Mouse (Mus musculus) liver, embryonic 12.5 days (tissue): ENCODE data around the gene Atp11a. TPM values are rescaled to one million over a fixed set of nuclear protein-coding genes. Genes with fewer than 3 reads are reported as not detected.

Source experiments
- ATAC-seq: fragments of 200-750 bp; cut with Nextera tagmentation; 2 replicates; pipeline ENCODE4 v1.8.0; 2017; ENCODE audit warnings: moderate number of reproducible peaks, mild to moderate bottlenecking, moderate library complexity
- H3K27ac ChIP-seq: fragments of 300-500 bp; sonication (generic); 2 replicates; pipeline ENCODE4 v1.5.1; 2016; ENCODE audit warnings: mild to moderate bottlenecking
- H3K27me3 ChIP-seq: fragments of 300-500 bp; sonication (generic); replicated peaks from 2 replicates; pipeline ENCODE4 v1.6.1; 2016; ENCODE audit warnings: mild to moderate bottlenecking, moderate library complexity
- H3K36me3 ChIP-seq: fragments of 300-500 bp; sonication (generic); 2 replicates; pipeline ENCODE4 v1.6.1; 2016; ENCODE audit warnings: mild to moderate bottlenecking, moderate library complexity
- H3K4me1 ChIP-seq: fragments of 300-500 bp; sonication (generic); 2 replicates; pipeline ENCODE4 v1.6.1; 2016
- H3K4me2 ChIP-seq: fragments of 300-500 bp; sonication (generic); 2 replicates; pipeline ENCODE4 v1.6.1; 2016; ENCODE audit warnings: mild to moderate bottlenecking, moderate library complexity
- H3K4me3 ChIP-seq: fragments of 300-500 bp; sonication (generic); 2 replicates; pipeline ENCODE4 v1.5.1; 2016; ENCODE audit warnings: mild to moderate bottlenecking, moderate library complexity
- H3K9ac ChIP-seq: fragments of 300-500 bp; sonication (generic); 2 replicates; pipeline ENCODE4 v1.6.1; 2016; ENCODE audit warnings: mild to moderate bottlenecking, moderate library complexity
- H3K9me3 ChIP-seq: fragments of 300-500 bp; sonication (generic); replicated peaks from 2 replicates; pipeline ENCODE4 v1.6.1; 2016; ENCODE audit warnings: mild to moderate bottlenecking, moderate library complexity
- WGBS: fragments of 180-500 bp; shearing (Covaris S2); methylation state at CpG from one replicate; pipeline ENCODE4 v1.1.7; 2016; ENCODE audit not compliant: insufficient replicate concordance; 5-methylcytosine and 5-hydroxymethylcytosine counted together
- polyA plus RNA-seq: library from polyadenylated mRNA; unstranded; fragments of >200 nt; fragmentation: Nextera tagmentation; extraction: Ambion mirVana; gene quantifications from 2 replicates; pipeline ENCODE4 v1.2.1, GENCODE M21; 2016

Atp11a gene
- polyA plus RNA-seq, 1 experiment from 2014 or later: 2.2 TPM

DNA sequence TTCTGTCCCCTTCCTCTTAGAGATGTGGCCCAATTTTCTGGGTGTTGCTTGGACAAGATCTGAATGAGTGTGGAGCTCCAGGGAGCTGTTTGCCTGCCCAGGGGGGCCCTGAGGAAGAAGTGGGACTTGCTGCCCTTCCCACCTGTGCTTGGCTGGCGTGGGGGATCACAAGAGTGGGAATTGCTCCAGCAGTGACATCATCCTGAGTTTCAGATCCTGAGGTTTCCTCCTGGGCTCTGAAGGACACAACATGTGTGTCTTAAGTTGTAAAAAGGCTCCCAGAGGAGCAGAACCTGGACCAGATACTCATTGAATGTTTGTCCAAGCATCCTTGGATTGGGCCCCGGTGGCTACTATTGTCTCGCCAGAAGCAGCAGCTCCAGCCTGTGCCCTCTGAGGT, 160.2 kb downstream of the Atp11a start:
- no peak overlapping the region for H3K27ac ChIP-seq
- no peak overlapping the region for H3K4me3 ChIP-seq
- H3K9me3 ChIP-seq: no peaks in the 10 kb centered on the region
- 55% methylated on average over 3 of the region's 3 CpGs for WGBS
- H3K27me3 ChIP-seq: peaks cover 44% of the 10 kb centered on the region
- ATAC-seq: no peak
- H3K9ac ChIP-seq: no peak overlapping the region
- no peaks in the 10 kb centered on the region for H3K36me3 ChIP-seq
- H3K4me2 ChIP-seq: no peak overlapping the region
- H3K4me1 ChIP-seq: no peaks in the 10 kb centered on the region

GRCm38 (mm10) chr8:12917831-12918230, 161.0 kb downstream of the Atp11a start:
- Histone ChIP-seq H3K4me3 (no peak overlapping the region), H3K9me3 (no peaks in the 10 kb centered on the region), H3K9ac (no peak overlapping the region), H3K27ac (no peak overlapping the region), H3K4me1 (no peaks in the 10 kb centered on the region), H3K36me3 (no peaks in the 10 kb centered on the region), H3K27me3 (peaks cover 44% of the 10 kb centered on the region), H3K4me2 (no peak overlapping the region)
- WGBS: 64% methylated on average over 4 of the region's 4 CpGs
- ATAC-seq: no peak

Other genes with a start within 250 kb of the Atp11a start
- gene Spaca7, start 184.0 kb upstream of the Atp11a start, polyA plus RNA-seq: not detected in 2 replicates
- 38.7 TPM in 2 replicates for gene Tubgcp3, start 84.8 kb upstream of the Atp11a start, polyA plus RNA-seq
- gene Mcf2l, start 116.8 kb downstream of the Atp11a start, polyA plus RNA-seq: 1.9 and 2.1 TPM in 2 replicates